Mouse (Mus musculus): ENCODE measurements around the gene Impdh1. TPM values are rescaled to one million over a fixed set of nuclear protein-coding genes. Genes with fewer than 3 reads are reported as not detected.
"Not testable (repeated sequence)": the region's sequence is repeated elsewhere in the genome, so short reads cannot be mapped to it uniquely, and the experiment has no call there.

Impdh1 gene
- polyA plus RNA-seq, 1 experiment from 2014 or later, result 32.5 TPM

DNA sequence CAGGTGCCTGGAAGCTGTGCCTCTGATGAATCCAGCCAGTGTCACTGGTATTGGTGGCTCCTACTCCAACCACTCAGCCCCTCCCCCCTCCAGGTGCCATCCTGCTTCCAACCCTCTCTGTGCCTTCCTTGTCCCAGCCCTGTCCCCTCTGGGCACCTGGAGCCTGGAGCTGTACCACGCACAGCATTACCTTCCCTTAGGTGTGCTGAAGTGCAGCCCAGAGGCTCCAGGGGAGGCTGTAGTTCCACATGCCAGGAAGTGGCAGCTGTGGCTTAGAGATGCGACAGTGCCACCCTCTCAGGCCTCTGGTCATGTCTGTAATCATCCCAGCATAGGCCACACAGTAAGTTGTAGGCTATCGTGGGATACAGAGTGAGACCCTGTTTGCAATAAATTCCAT is 15.6 kb upstream of the Impdh1 start:
- Histone ChIP-seq H3K9ac (ENCODE audit: low read length) (no peak overlapping the region), H3K4me2 (ENCODE audit: low read length) (no peak overlapping the region), H3K4me3 (ENCODE audit: control insufficient read depth in 1 of 2, insufficient read depth in 1 of 2, low read depth in 1 of 2, low read length in 2 of 2) (no peak overlapping the region), H3K36me3 (ENCODE audit: control insufficient read depth, insufficient read depth, low read length) (no peaks in the 10 kb centered on the region), H3K27me3 (ENCODE audit: control insufficient read depth, insufficient read depth, low read length) (no peaks in the 10 kb centered on the region), H3K4me1 (ENCODE audit: control insufficient read depth in 2 of 2, insufficient read depth in 2 of 2, low read length in 2 of 2) (0 out of 4 replicates have a peak, but pooled peaks cover 0 to 2% of the 10 kb centered on the region in 2 experiments), H3K27ac (replicated peaks in 1 of 2; ENCODE audit: control insufficient read depth in 1 of 2, insufficient read depth in 1 of 2, low read depth in 2 of 2, low read length in 2 of 2) (no peak overlapping the region), H3K9me3 (ENCODE audit: control insufficient read depth, low read length) (no peaks in the 10 kb centered on the region)
- no peak for ATAC-seq (ENCODE audit: insufficient number of reproducible peaks, insufficient read depth, low FRiP score, low read depth)
- WGBS, result 72% methylated on average over 3 of the region's 3 CpGs

GRCm38 (mm10) chr6:29230386-29230785 is 14.2 kb upstream of the Impdh1 start:
- no peak overlapping the region for H3K27ac ChIP-seq (replicated peaks in 1 of 2; ENCODE audit: control insufficient read depth in 1 of 2, insufficient read depth in 1 of 2, low read depth in 2 of 2, low read length in 2 of 2)
- no peaks in the 10 kb centered on the region for H3K36me3 ChIP-seq (ENCODE audit: control insufficient read depth, insufficient read depth, low read length)
- H3K4me1 ChIP-seq (ENCODE audit: control insufficient read depth in 2 of 2, insufficient read depth in 2 of 2, low read length in 2 of 2), result 0 out of 4 replicates have a peak, but pooled peaks cover 0 to 2% of the 10 kb centered on the region in 2 experiments
- 54% methylated on average over 6 of the region's 6 CpGs for WGBS
- no peak overlapping the region for H3K4me3 ChIP-seq (ENCODE audit: control insufficient read depth in 1 of 2, insufficient read depth in 1 of 2, low read depth in 1 of 2, low read length in 2 of 2)
- no peaks in the 10 kb centered on the region for H3K27me3 ChIP-seq (ENCODE audit: control insufficient read depth, insufficient read depth, low read length)
- no peaks in the 10 kb centered on the region for H3K9me3 ChIP-seq (ENCODE audit: control insufficient read depth, low read length)
- no peak overlapping the region for H3K4me2 ChIP-seq (ENCODE audit: low read length)
- H3K9ac ChIP-seq (ENCODE audit: low read length), result no peak overlapping the region
- ATAC-seq (ENCODE audit: insufficient number of reproducible peaks, insufficient read depth, low FRiP score, low read depth), result no peak

DNA sequence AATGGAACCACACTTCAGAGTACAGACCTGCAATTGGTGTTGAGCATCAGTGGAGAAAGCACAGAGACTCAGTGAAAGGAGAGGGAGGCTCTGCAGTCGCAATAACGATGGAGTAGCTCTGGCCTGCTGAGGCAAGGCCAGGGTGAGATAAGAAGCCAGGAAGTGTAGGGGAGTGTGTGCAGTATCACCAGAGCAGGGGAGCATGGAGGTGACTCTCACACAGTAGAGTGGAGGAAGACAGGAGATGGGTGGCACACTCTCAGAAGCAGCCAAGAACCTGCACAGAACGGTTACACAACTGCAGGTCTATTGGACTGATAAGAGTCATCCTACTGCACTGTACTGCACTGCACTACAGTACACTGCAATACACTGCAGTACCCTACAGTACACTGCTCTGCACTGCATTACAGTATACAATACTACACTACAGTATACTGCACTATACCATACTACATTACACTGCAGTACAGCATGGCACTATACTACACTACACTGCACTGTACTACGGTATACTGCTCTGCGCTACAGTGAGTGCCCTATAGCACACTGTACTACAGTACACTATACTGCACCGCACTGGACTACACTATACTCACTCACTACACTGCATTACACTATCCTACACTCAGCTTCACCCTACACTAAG is 13.2 kb upstream of the Impdh1 start:
- H3K27me3 ChIP-seq (ENCODE audit: control insufficient read depth, insufficient read depth, low read length), result no peaks in the 10 kb centered on the region
- no peak overlapping the region for H3K9ac ChIP-seq (ENCODE audit: low read length)
- H3K4me3 ChIP-seq (ENCODE audit: control insufficient read depth in 1 of 2, insufficient read depth in 1 of 2, low read depth in 1 of 2, low read length in 2 of 2), result no peak overlapping the region
- ATAC-seq (ENCODE audit: insufficient number of reproducible peaks, insufficient read depth, low FRiP score, low read depth), result 0 out of 2 replicates have a peak, but pooled peaks have one; percentile 35
- H3K36me3 ChIP-seq (ENCODE audit: control insufficient read depth, insufficient read depth, low read length), result no peaks in the 10 kb centered on the region
- H3K4me1 ChIP-seq (ENCODE audit: control insufficient read depth in 2 of 2, insufficient read depth in 2 of 2, low read length in 2 of 2), result 0 out of 4 replicates have a peak, but pooled peaks cover 0 to 2% of the 10 kb centered on the region in 2 experiments
- no peak overlapping the region for H3K4me2 ChIP-seq (ENCODE audit: low read length)
- no peak overlapping the region for H3K27ac ChIP-seq (replicated peaks in 1 of 2; ENCODE audit: control insufficient read depth in 1 of 2, insufficient read depth in 1 of 2, low read depth in 2 of 2, low read length in 2 of 2)
- 55% methylated on average over 6 of the region's 6 CpGs for WGBS
- no peaks in the 10 kb centered on the region for H3K9me3 ChIP-seq (ENCODE audit: control insufficient read depth, low read length)

DNA sequence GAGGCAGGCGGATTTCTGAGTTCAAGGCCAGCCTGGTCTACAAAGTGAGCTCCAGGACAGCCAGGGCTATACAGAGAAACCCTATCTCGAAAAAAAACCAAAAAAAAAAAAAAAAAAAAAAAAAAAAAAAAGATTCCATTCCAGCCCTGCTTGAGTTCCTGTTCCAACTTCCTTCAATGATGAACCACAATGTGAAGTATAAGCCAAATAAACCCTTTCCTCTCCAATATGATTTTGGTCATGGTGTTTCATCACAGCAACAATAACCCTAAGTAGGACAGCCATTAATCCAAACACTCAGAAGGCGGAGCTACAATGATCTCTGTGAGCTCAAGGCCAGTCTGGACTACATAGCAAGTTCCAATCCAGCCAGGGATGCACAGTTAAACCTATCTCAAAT is 1.6 kb upstream of the Impdh1 start:
- H3K4me1 ChIP-seq (ENCODE audit: control insufficient read depth in 2 of 2, insufficient read depth in 2 of 2, low read length in 2 of 2), result peaks cover 5 to 14% of the 10 kb centered on the region in 2 experiments; a peak in 3 of 4 replicates
- not testable (repeated sequence) for H3K9ac ChIP-seq (ENCODE audit: low read length); H3K27me3 ChIP-seq (ENCODE audit: control insufficient read depth, insufficient read depth, low read length); H3K36me3 ChIP-seq (ENCODE audit: control insufficient read depth, insufficient read depth, low read length); ATAC-seq (ENCODE audit: insufficient number of reproducible peaks, insufficient read depth, low FRiP score, low read depth); H3K4me3 ChIP-seq (ENCODE audit: control insufficient read depth in 1 of 2, insufficient read depth in 1 of 2, low read depth in 1 of 2, low read length in 2 of 2); H3K27ac ChIP-seq (replicated peaks in 1 of 2; ENCODE audit: control insufficient read depth in 1 of 2, insufficient read depth in 1 of 2, low read depth in 2 of 2, low read length in 2 of 2); H3K4me2 ChIP-seq (ENCODE audit: low read length); H3K9me3 ChIP-seq (ENCODE audit: control insufficient read depth, low read length)
- WGBS, result 82% methylated on average over 3 of the region's 3 CpGs

GRCm38 (mm10) chr6:29215181-29215580 is 983 bp downstream of the Impdh1 start:
- Histone ChIP-seq H3K4me1 (ENCODE audit: control insufficient read depth in 2 of 2, insufficient read depth in 2 of 2, low read length in 2 of 2) (peaks cover 12 to 27% of the 10 kb centered on the region in 2 experiments; a peak in 3 of 4 replicates), H3K9ac (ENCODE audit: low read length) (peak overlapping the region; percentile 60), H3K27me3 (ENCODE audit: control insufficient read depth, insufficient read depth, low read length) (peaks cover 9% of the 10 kb centered on the region), H3K27ac (replicated peaks in 1 of 2; ENCODE audit: control insufficient read depth in 1 of 2, insufficient read depth in 1 of 2, low read depth in 2 of 2, low read length in 2 of 2) (no peak overlapping the region), H3K9me3 (ENCODE audit: control insufficient read depth, low read length) (no peaks in the 10 kb centered on the region), H3K4me2 (ENCODE audit: low read length) (peak overlapping the region; percentile 72), H3K36me3 (ENCODE audit: control insufficient read depth, insufficient read depth, low read length) (no peaks in the 10 kb centered on the region), H3K4me3 (ENCODE audit: control insufficient read depth in 1 of 2, insufficient read depth in 1 of 2, low read depth in 1 of 2, low read length in 2 of 2) (peak overlapping the region; percentile 64 to 66)
- no peak for ATAC-seq (ENCODE audit: insufficient number of reproducible peaks, insufficient read depth, low FRiP score, low read depth)
- WGBS, result 27% methylated on average over 9 of the region's 9 CpGs

GRCm38 (mm10) chr6:29214776-29215175 is 1.4 kb downstream of the Impdh1 start:
- H3K9me3 ChIP-seq (ENCODE audit: control insufficient read depth, low read length), result no peaks in the 10 kb centered on the region
- no peak overlapping the region for H3K4me3 ChIP-seq (ENCODE audit: control insufficient read depth in 1 of 2, insufficient read depth in 1 of 2, low read depth in 1 of 2, low read length in 2 of 2)
- no peak for ATAC-seq (ENCODE audit: insufficient number of reproducible peaks, insufficient read depth, low FRiP score, low read depth)
- peaks cover 9% of the 10 kb centered on the region for H3K27me3 ChIP-seq (ENCODE audit: control insufficient read depth, insufficient read depth, low read length)
- no peaks in the 10 kb centered on the region for H3K36me3 ChIP-seq (ENCODE audit: control insufficient read depth, insufficient read depth, low read length)
- WGBS, result 57% methylated on average over 5 of the region's 5 CpGs
- no peak overlapping the region for H3K27ac ChIP-seq (replicated peaks in 1 of 2; ENCODE audit: control insufficient read depth in 1 of 2, insufficient read depth in 1 of 2, low read depth in 2 of 2, low read length in 2 of 2)
- H3K4me1 ChIP-seq (ENCODE audit: control insufficient read depth in 2 of 2, insufficient read depth in 2 of 2, low read length in 2 of 2), result peaks cover 12 to 27% of the 10 kb centered on the region in 2 experiments; a peak in 3 of 4 replicates
- H3K9ac ChIP-seq (ENCODE audit: low read length), result no peak overlapping the region
- peak overlapping the region; percentile 72 for H3K4me2 ChIP-seq (ENCODE audit: low read length)

DNA sequence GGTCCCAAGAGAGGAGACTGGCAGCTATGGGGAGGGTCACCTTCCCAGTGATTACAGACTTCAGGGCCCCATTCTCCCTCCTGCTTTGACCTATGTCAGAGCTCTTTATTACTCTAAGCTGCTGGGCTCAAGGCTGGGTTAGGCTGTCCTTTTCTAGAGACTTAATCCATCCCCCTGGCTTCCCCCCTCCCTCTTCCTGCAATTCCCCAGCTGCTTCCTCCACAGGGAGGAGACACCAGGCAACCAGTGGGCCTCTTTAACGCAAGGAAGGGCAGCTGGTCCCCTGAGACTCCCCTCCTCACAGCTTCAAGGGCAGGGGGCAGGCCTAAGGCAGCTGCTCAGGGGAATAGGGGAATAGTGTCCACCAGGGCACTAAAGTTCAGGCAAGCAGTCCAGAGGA is 1.9 kb downstream of the Impdh1 start:
- no peak overlapping the region for H3K27ac ChIP-seq (replicated peaks in 1 of 2; ENCODE audit: control insufficient read depth in 1 of 2, insufficient read depth in 1 of 2, low read depth in 2 of 2, low read length in 2 of 2)
- H3K4me3 ChIP-seq (ENCODE audit: control insufficient read depth in 1 of 2, insufficient read depth in 1 of 2, low read depth in 1 of 2, low read length in 2 of 2), result no peak overlapping the region
- peaks cover 12 to 27% of the 10 kb centered on the region in 2 experiments; a peak in 3 of 4 replicates for H3K4me1 ChIP-seq (ENCODE audit: control insufficient read depth in 2 of 2, insufficient read depth in 2 of 2, low read length in 2 of 2)
- ATAC-seq (ENCODE audit: insufficient number of reproducible peaks, insufficient read depth, low FRiP score, low read depth), result no peak
- no peak overlapping the region for H3K9ac ChIP-seq (ENCODE audit: low read length)
- no peaks in the 10 kb centered on the region for H3K36me3 ChIP-seq (ENCODE audit: control insufficient read depth, insufficient read depth, low read length)
- H3K4me2 ChIP-seq (ENCODE audit: low read length), result 0 out of 2 replicates have a peak overlapping the region, but pooled peaks have one; percentile 72
- WGBS, result 32% methylated on average over 1 of the region's 1 CpGs
- H3K27me3 ChIP-seq (ENCODE audit: control insufficient read depth, insufficient read depth, low read length), result peaks cover 9% of the 10 kb centered on the region
- H3K9me3 ChIP-seq (ENCODE audit: control insufficient read depth, low read length), result no peaks in the 10 kb centered on the region

Measured in heart, embryonic 14.5 days (tissue).